Mouse (Mus musculus) monocyte, adult 2 months (primary cell): ENCODE data around the gene Slc8a1.

Experiments
- DNase-seq, 2 experiments: peaks; one replicate each; pipeline ENCODE4 v3.0.0; 2022; ENCODE audit warnings: low spot score in 2 of 2, low read depth in 1 of 2

Slc8a1 gene

GRCm38 (mm10) chr17:81669816-81670691, 68.1 kb downstream of the Slc8a1 start:
- DNase-seq = no peak

GRCm38 (mm10) chr17:81669062-81669815, 68.9 kb downstream of the Slc8a1 start:
- DNase-seq = no peak

- DNase-seq = no peak
Measured at GRCm38 (mm10) chr17:81668466-81668865, 69.7 kb downstream of the Slc8a1 start.

- DNase-seq = no peak
Measured at GRCm38 (mm10) chr17:81667935-81668334, 70.2 kb downstream of the Slc8a1 start.

- no peak for DNase-seq
Measured at GRCm38 (mm10) chr17:81666551-81666950, 71.6 kb downstream of the Slc8a1 start.

GRCm38 (mm10) chr17:81664916-81665315, 73.3 kb downstream of the Slc8a1 start:
- DNase-seq = no peak

- no peak for DNase-seq
Measured at GRCm38 (mm10) chr17:81657828-81658227, 80.3 kb downstream of the Slc8a1 start.

- DNase-seq = no peak
Measured at GRCm38 (mm10) chr17:81654548-81654947, 83.6 kb downstream of the Slc8a1 start.

- no peak for DNase-seq
Measured at GRCm38 (mm10) chr17:81652958-81653357, 85.2 kb downstream of the Slc8a1 start.

GRCm38 (mm10) chr17:81636822-81637221, 101.4 kb downstream of the Slc8a1 start:
- no peak for DNase-seq

GRCm38 (mm10) chr17:81630471-81630870, 107.7 kb downstream of the Slc8a1 start:
- DNase-seq = no peak

GRCm38 (mm10) chr17:81621188-81621644, 117.0 kb downstream of the Slc8a1 start:
- no peak for DNase-seq

GRCm38 (mm10) chr17:81618461-81618860, 119.7 kb downstream of the Slc8a1 start:
- no peak for DNase-seq

GRCm38 (mm10) chr17:81616326-81616725, 121.9 kb downstream of the Slc8a1 start:
- DNase-seq = no peak

- no peak for DNase-seq
Measured at GRCm38 (mm10) chr17:81615391-81615790, 122.8 kb downstream of the Slc8a1 start.

GRCm38 (mm10) chr17:81607515-81607914, 130.7 kb downstream of the Slc8a1 start:
- DNase-seq = no peak

GRCm38 (mm10) chr17:81606084-81606483, 132.1 kb downstream of the Slc8a1 start:
- no peak for DNase-seq

GRCm38 (mm10) chr17:81605219-81605660, 132.9 kb downstream of the Slc8a1 start:
- no peak for DNase-seq

GRCm38 (mm10) chr17:81599072-81599471, 139.1 kb downstream of the Slc8a1 start:
- no peak for DNase-seq

GRCm38 (mm10) chr17:81589791-81590190, 148.4 kb downstream of the Slc8a1 start:
- no peak for DNase-seq

- no peak for DNase-seq
Measured at GRCm38 (mm10) chr17:81586759-81587158, 151.4 kb downstream of the Slc8a1 start.
